In genomic region chr12:71541961-71542360, GRCm38 (mm10) we compare ENCODE assay signal across 25 mouse cellular contexts.
DNase-seq lines count a peak whose midpoint lies in the region; ATAC-seq and TF ChIP-seq lines count a peak whose summit lies in the region.
"Had no signal": no experiment of that assay in that cellular context is flagged by ENCODE, and none has a peak within 500 bp of the region (broad histone marks: within the 10 kb centered on the region; RNA-seq: fewer than 3 reads in every experiment).

No protein-coding gene starts in this region.

- no peak for TF ChIP-seq CTCF in gastrocnemius, adult 2 months (IDR thresholded peaks at IDR 0.05)
- no peak for TF ChIP-seq CTCF in stomach, postnatal 0 days (IDR thresholded peaks at IDR 0.05; ENCODE audit: low read depth)

- no peak for ATAC-seq in hindbrain, embryonic 13.5 days (ENCODE audit: low FRiP score)
- ATAC-seq in hindbrain, embryonic 16.5 days, result no peak
- no peak for ATAC-seq in neural tube, embryonic 14.5 days (ENCODE audit: low read depth)
- no peak for ATAC-seq in stomach, postnatal 0 days (ENCODE audit: low FRiP score, low TSS enrichment)
- ATAC-seq: activated CD4-positive, CD25-positive, alpha-beta regulatory T cell, adult 4 months; CD4-positive, CD25-positive, alpha-beta regulatory T cell, adult 4 months; forebrain, postnatal 0 days; lung, postnatal 0 days; midbrain, embryonic 16.5 days had no signal

- peak; percentile 56 for DNase-seq in gastrocnemius, adult 2 months
- no peak for DNase-seq in gastrocnemius, postnatal 36 days
- no peak for DNase-seq in neural tube, embryonic 10.5 days (ENCODE audit: extremely low spot score, low spot score)
- no peak for DNase-seq in stomach, postnatal 0 days (ENCODE audit: low spot score)
- no peak for DNase-seq in urinary bladder, adult 2 months (ENCODE audit: low spot score)
- DNase-seq: adrenal gland, postnatal 25 days; cerebellum, adult 11 months; cerebellum, postnatal 10 days; forebrain, postnatal 0 days; gastrocnemius, postnatal 10 days; kidney, adult 8-10 months; kidney, postnatal 14 days; right cerebral cortex, adult 18-20 months had no signal

- WGBS in hindbrain, embryonic 13.5 days, result 88% methylated on average over 2 of the region's 2 CpGs
- WGBS in hindbrain, embryonic 16.5 days, result 79% methylated on average over 2 of the region's 2 CpGs
- WGBS in neural tube, embryonic 14.5 days, result 74% methylated on average over 2 of the region's 2 CpGs
- 66% methylated on average over 2 of the region's 2 CpGs for WGBS in stomach, postnatal 0 days

- H3K9me3 ChIP-seq in hindbrain, embryonic 13.5 days, result no peaks in the 10 kb centered on the region
- H3K9me3 ChIP-seq in hindbrain, embryonic 16.5 days (ENCODE audit: control insufficient read depth, low read length), result no peaks in the 10 kb centered on the region
- H3K9me3 ChIP-seq in neural tube, embryonic 14.5 days (ENCODE audit: control insufficient read depth, low read length), result no peaks in the 10 kb centered on the region
- H3K9me3 ChIP-seq in stomach, postnatal 0 days (ENCODE audit: control insufficient read depth, low read length), result no peaks in the 10 kb centered on the region
- H3K9me3 ChIP-seq: forebrain, embryonic 10.5 days; heart, embryonic 13.5 days; limb, embryonic 15.5 days had no signal

- intact Hi-C loops in gastrocnemius, adult 2 months (cut with DNase I), result no loop called here
- intact Hi-C loops in gastrocnemius, postnatal 36 days (cut with DNase I), result no loop called here

- TF ChIP-seq EP300 in stomach, postnatal 0 days (optimal IDR thresholded peaks at IDR 0.05), result no peak

- peak overlapping the region; percentile 29; the same call in 1 of the 2 replicates for H3K4me3 ChIP-seq in gastrocnemius, adult 2 months
- H3K4me3 ChIP-seq in hindbrain, embryonic 13.5 days, result no peak overlapping the region
- no peak overlapping the region for H3K4me3 ChIP-seq in hindbrain, embryonic 16.5 days (ENCODE audit: low read length)
- H3K4me3 ChIP-seq in neural tube, embryonic 14.5 days (ENCODE audit: low read depth, low read length), result no peak overlapping the region
- H3K4me3 ChIP-seq in stomach, postnatal 0 days (ENCODE audit: low read depth, low read length), result no peak overlapping the region
- H3K4me3 ChIP-seq: forebrain, embryonic 10.5 days; heart, embryonic 13.5 days; layer of hippocampus, adult 2 months; limb, embryonic 15.5 days; megakaryocyte, embryonic 14.5 days had no signal

- H3K27ac ChIP-seq in gastrocnemius, adult 2 months, result peak overlapping the region; percentile 71
- H3K27ac ChIP-seq in hindbrain, embryonic 13.5 days, result peak overlapping the region; percentile 70
- H3K27ac ChIP-seq in hindbrain, embryonic 16.5 days (ENCODE audit: low read depth, low read length), result no peak overlapping the region
- peak overlapping the region; percentile 52; the same call in 1 of the 2 replicates for H3K27ac ChIP-seq in neural tube, embryonic 14.5 days (ENCODE audit: low read depth, low read length)
- peak overlapping the region; percentile 49 for H3K27ac ChIP-seq in stomach, postnatal 0 days (replicated peaks)
- H3K27ac ChIP-seq: forebrain, embryonic 10.5 days; heart, embryonic 13.5 days; layer of hippocampus, adult 2 months; limb, embryonic 15.5 days had no signal

- H3K4me1 ChIP-seq in hindbrain, embryonic 13.5 days (replicated peaks), result peaks cover 28% of the 10 kb centered on the region
- H3K4me1 ChIP-seq in hindbrain, embryonic 16.5 days (ENCODE audit: control insufficient read depth, insufficient read depth, low read depth, low read length), result peaks cover 4% of the 10 kb centered on the region
- H3K4me1 ChIP-seq in neural tube, embryonic 14.5 days (ENCODE audit: control insufficient read depth, insufficient read depth, low read length), result peaks cover 13% of the 10 kb centered on the region; the same call in 1 of the 2 replicates
- no peaks in the 10 kb centered on the region; the same call in 1 of the 2 replicates for H3K4me1 ChIP-seq in stomach, postnatal 0 days (replicated peaks; ENCODE audit: control insufficient read depth, insufficient read depth)
- H3K4me1 ChIP-seq: megakaryocyte, embryonic 14.5 days had no signal

- H3K36me3 ChIP-seq in hindbrain, embryonic 13.5 days, result no peaks in the 10 kb centered on the region
- H3K36me3 ChIP-seq in hindbrain, embryonic 16.5 days (ENCODE audit: control insufficient read depth, insufficient read depth, low read length), result no peaks in the 10 kb centered on the region
- no peaks in the 10 kb centered on the region for H3K36me3 ChIP-seq in neural tube, embryonic 14.5 days (ENCODE audit: control insufficient read depth, insufficient read depth, low read length)
- H3K36me3 ChIP-seq in stomach, postnatal 0 days (ENCODE audit: control insufficient read depth, insufficient read depth, low read length), result no peaks in the 10 kb centered on the region
- H3K36me3 ChIP-seq: forebrain, embryonic 10.5 days; heart, embryonic 13.5 days; limb, embryonic 15.5 days had no signal

- H3K4me2 ChIP-seq in hindbrain, embryonic 13.5 days, result no peak overlapping the region
- H3K4me2 ChIP-seq in hindbrain, embryonic 16.5 days (ENCODE audit: low read length), result no peak overlapping the region
- H3K4me2 ChIP-seq in neural tube, embryonic 14.5 days (ENCODE audit: low read depth, low read length), result no peak overlapping the region
- no peak overlapping the region for H3K4me2 ChIP-seq in stomach, postnatal 0 days (replicated peaks; ENCODE audit: low read depth)
- H3K4me2 ChIP-seq: heart, embryonic 13.5 days; limb, embryonic 15.5 days had no signal

- no peaks in the 10 kb centered on the region for H3K27me3 ChIP-seq in hindbrain, embryonic 13.5 days
- H3K27me3 ChIP-seq in hindbrain, embryonic 16.5 days (replicated peaks; ENCODE audit: control insufficient read depth, insufficient read depth, low read length), result no peaks in the 10 kb centered on the region
- H3K27me3 ChIP-seq in neural tube, embryonic 14.5 days (ENCODE audit: control insufficient read depth, insufficient read depth, low read length), result no peaks in the 10 kb centered on the region
- no peaks in the 10 kb centered on the region for H3K27me3 ChIP-seq in stomach, postnatal 0 days (ENCODE audit: control insufficient read depth, insufficient read depth, low read length)
- H3K27me3 ChIP-seq: heart, embryonic 13.5 days; limb, embryonic 15.5 days; megakaryocyte, embryonic 14.5 days had no signal

- H3K9ac ChIP-seq in hindbrain, embryonic 13.5 days, result no peak overlapping the region
- H3K9ac ChIP-seq in hindbrain, embryonic 16.5 days (ENCODE audit: low read depth, low read length), result no peak overlapping the region
- no peak overlapping the region for H3K9ac ChIP-seq in neural tube, embryonic 14.5 days (replicated peaks; ENCODE audit: low read depth, low read length)
- H3K9ac ChIP-seq in stomach, postnatal 0 days (ENCODE audit: low read length), result no peak overlapping the region
- H3K9ac ChIP-seq: forebrain, postnatal 0 days; heart, embryonic 13.5 days; limb, embryonic 15.5 days had no signal
